Mouse (Mus musculus) B cell, adult (primary cell): ENCODE results near the gene Nr2f1. TPM values are rescaled to one million over a fixed set of nuclear protein-coding genes. Genes with fewer than 3 reads are reported as not detected.

Source experiments
- total RNA-seq: library from RNA; stranded (reverse); gene quantifications from 4 replicates; pipeline ENCODE4 v1.2.4, GENCODE M21; 2023; ENCODE audit not compliant: inconsistent age

Gene Nr2f1
- total RNA-seq = not detected in 4 replicates

GRCm38 (mm10) chr13:78199642-78200160, at the start of gene Nr2f1:
Nr2f1 (minus strand) TSS chr13:78199757.

Other genes with a start within 250 kb of the Nr2f1 start
- 3.5 to 7.4 TPM (median 5.1 TPM) in 4 replicates for gene Pou5f2, start 174.9 kb downstream of the Nr2f1 start, total RNA-seq